Mouse (Mus musculus) kidney, embryonic 14.5 days (tissue): Measurements from ENCODE around the gene Ctrb1. TPM values are rescaled to one million over a fixed set of nuclear protein-coding genes. Genes with fewer than 3 reads are reported as not detected.

Experiments used
- ATAC-seq: fragments of 200-750 bp; cut with Nextera tagmentation; 2 replicates; pipeline ENCODE4 v1.8.0; 2017; ENCODE audit warnings: moderate number of reproducible peaks, mild to moderate bottlenecking, moderate TSS enrichment, moderate library complexity; ENCODE audit not compliant: low FRiP score, low TSS enrichment
- H3K27ac ChIP-seq: fragments of 300-500 bp; sonication (generic); 2 replicates; pipeline ENCODE4 v1.5.1; 2014; ENCODE audit warnings: low read depth, mild to moderate bottlenecking, low read length, moderate library complexity, mixed read lengths
- H3K27me3 ChIP-seq: fragments of 300-500 bp; sonication (generic); 2 replicates; pipeline ENCODE4 v1.6.1; 2014; ENCODE audit warnings: mild to moderate bottlenecking, low read length; ENCODE audit not compliant: control insufficient read depth, insufficient read depth
- H3K36me3 ChIP-seq: fragments of 300-500 bp; sonication (generic); 2 replicates; pipeline ENCODE4 v1.6.1; 2014; ENCODE audit warnings: low read length, mixed read lengths; ENCODE audit not compliant: control insufficient read depth, insufficient read depth
- H3K4me1 ChIP-seq: fragments of 300-500 bp; sonication (generic); 2 replicates; pipeline ENCODE4 v1.6.1; 2014; ENCODE audit warnings: low read length, mixed read lengths; ENCODE audit not compliant: control insufficient read depth, insufficient read depth
- H3K4me2 ChIP-seq: fragments of 300-500 bp; sonication (generic); replicated peaks from 2 replicates; pipeline ENCODE4 v1.6.1; 2014; ENCODE audit warnings: low read depth, mild to moderate bottlenecking, low read length
- H3K4me3 ChIP-seq: fragments of 300-500 bp; sonication (generic); 2 replicates; pipeline ENCODE4 v1.5.1; 2014; ENCODE audit warnings: mild to moderate bottlenecking, low read length
- H3K9ac ChIP-seq: fragments of 300-500 bp; sonication (generic); 2 replicates; pipeline ENCODE4 v1.6.1; 2014; ENCODE audit warnings: low read depth, mild to moderate bottlenecking, low read length, moderate library complexity
- H3K9me3 ChIP-seq: fragments of 300-500 bp; sonication (generic); 2 replicates; pipeline ENCODE4 v1.6.1; 2016; ENCODE audit warnings: low read length; ENCODE audit not compliant: control insufficient read depth
- WGBS: fragments of 180-500 bp; shearing (Covaris S2); extraction: QIAGEN DNeasy Blood & Tissue Kit; methylation state at CpG from one replicate; pipeline ENCODE4 v1.1.7; 2014; 5-methylcytosine and 5-hydroxymethylcytosine counted together
- polyA plus RNA-seq: library from polyadenylated mRNA; unstranded; fragments of >200 nt; fragmentation: Nextera tagmentation; extraction: Ambion mirVana; gene quantifications from 2 replicates; pipeline ENCODE4 v1.2.1, GENCODE M21; 2014

Ctrb1 gene
- polyA plus RNA-seq, 1 experiment from 2014 or later, result not detected

- Histone ChIP-seq H3K4me1 (peaks cover 76% of the 10 kb centered on the region), H3K27ac (peak overlapping the region; percentile 51), H3K4me2 (peak overlapping the region; percentile 15; the same call in 1 of the 2 replicates), H3K27me3 (no peaks in the 10 kb centered on the region), H3K4me3 (no peak overlapping the region), H3K9me3 (no peaks in the 10 kb centered on the region), H3K36me3 (peaks cover 3% of the 10 kb centered on the region; the same call in 1 of the 2 replicates), H3K9ac (0 out of 2 replicates have a peak overlapping the region, but pooled peaks have one; percentile 4)
- WGBS, result 3% methylated on average over 5 of the region's 5 CpGs
- peak; percentile 14 for ATAC-seq
Measured at GRCm38 (mm10) chr8:111733581-111734243, 42.9 kb upstream of the Ctrb1 start.

- Histone ChIP-seq H3K27ac (peak overlapping the region; percentile 51), H3K4me1 (peaks cover 82% of the 10 kb centered on the region), H3K4me2 (peak overlapping the region; percentile 76), H3K9ac (peak overlapping the region; percentile 13; the same call in 1 of the 2 replicates), H3K27me3 (no peaks in the 10 kb centered on the region), H3K9me3 (no peaks in the 10 kb centered on the region), H3K36me3 (peaks cover 2% of the 10 kb centered on the region; the same call in 1 of the 2 replicates), H3K4me3 (peak overlapping the region; percentile 79; the same call in 1 of the 2 replicates)
- 24% methylated on average over 10 of the region's 10 CpGs for WGBS
- no peak; the same call in 1 of the 2 replicates for ATAC-seq
Measured at GRCm38 (mm10) chr8:111732406-111733085, 41.7 kb upstream of the Ctrb1 start.

GRCm38 (mm10) chr8:111732004-111732403 lies 41.2 kb upstream of the Ctrb1 start:
- WGBS, result under 1% methylated on average over 35 of the region's 41 CpGs
- Histone ChIP-seq H3K4me1 (peaks cover 80% of the 10 kb centered on the region), H3K4me3 (peak overlapping the region; percentile 79), H3K9me3 (no peaks in the 10 kb centered on the region), H3K27ac (peak overlapping the region; percentile 79), H3K36me3 (no peaks in the 10 kb centered on the region; the same call in 1 of the 2 replicates), H3K4me2 (peak overlapping the region; percentile 76), H3K9ac (peak overlapping the region; percentile 92), H3K27me3 (no peaks in the 10 kb centered on the region)
- ATAC-seq, result peak; percentile 92

- Histone ChIP-seq H3K36me3 (no peaks in the 10 kb centered on the region; the same call in 1 of the 2 replicates), H3K4me3 (peak overlapping the region; percentile 79), H3K9ac (peak overlapping the region; percentile 92), H3K27me3 (no peaks in the 10 kb centered on the region), H3K4me2 (peak overlapping the region; percentile 76), H3K4me1 (peaks cover 81% of the 10 kb centered on the region), H3K9me3 (no peaks in the 10 kb centered on the region), H3K27ac (peak overlapping the region; percentile 79)
- under 1% methylated on average over 39 of the region's 39 CpGs for WGBS
- ATAC-seq, result peak; percentile 9
Measured at GRCm38 (mm10) chr8:111731231-111731977, 40.6 kb upstream of the Ctrb1 start.

GRCm38 (mm10) chr8:111729233-111730170 lies 38.7 kb upstream of the Ctrb1 start:
- Histone ChIP-seq H3K9me3 (no peaks in the 10 kb centered on the region), H3K36me3 (no peaks in the 10 kb centered on the region), H3K9ac (0 out of 2 replicates have a peak overlapping the region, but pooled peaks have one; percentile 5), H3K27ac (peak overlapping the region; percentile 48; the same call in 1 of the 2 replicates), H3K4me1 (peaks cover 76% of the 10 kb centered on the region), H3K27me3 (no peaks in the 10 kb centered on the region), H3K4me2 (peak overlapping the region; percentile 76), H3K4me3 (no peak overlapping the region)
- 40% methylated on average over 7 of the region's 7 CpGs for WGBS
- no peak for ATAC-seq

- H3K4me1 ChIP-seq, result peaks cover 65% of the 10 kb centered on the region
- H3K9ac ChIP-seq, result no peak overlapping the region
Measured at GRCm38 (mm10) chr8:111728481-111728880, 37.7 kb upstream of the Ctrb1 start.

GRCm38 (mm10) chr8:111727553-111727952 lies 36.7 kb upstream of the Ctrb1 start:
- peaks cover 56% of the 10 kb centered on the region for H3K4me1 ChIP-seq
- WGBS, result 70% methylated on average over 4 of the region's 4 CpGs
- H3K9ac ChIP-seq, result no peak overlapping the region
- H3K4me3 ChIP-seq, result no peak overlapping the region
- H3K9me3 ChIP-seq, result no peaks in the 10 kb centered on the region
- H3K36me3 ChIP-seq, result no peaks in the 10 kb centered on the region
- H3K27ac ChIP-seq, result no peak overlapping the region
- H3K27me3 ChIP-seq, result no peaks in the 10 kb centered on the region
- no peak overlapping the region for H3K4me2 ChIP-seq
- ATAC-seq, result no peak

More at GRCm38 (mm10) chr8:111728481-111728880, 37.7 kb upstream of the Ctrb1 start:
- WGBS, result 73% methylated on average over 5 of the region's 5 CpGs
- no peak overlapping the region for H3K27ac ChIP-seq
- no peaks in the 10 kb centered on the region for H3K27me3 ChIP-seq
- no peaks in the 10 kb centered on the region for H3K9me3 ChIP-seq
- no peak overlapping the region for H3K4me2 ChIP-seq
- H3K4me3 ChIP-seq, result no peak overlapping the region
- H3K36me3 ChIP-seq, result no peaks in the 10 kb centered on the region
- no peak for ATAC-seq
